ENCODE assay signal across 23 mouse cellular contexts in the genomic region with DNA sequence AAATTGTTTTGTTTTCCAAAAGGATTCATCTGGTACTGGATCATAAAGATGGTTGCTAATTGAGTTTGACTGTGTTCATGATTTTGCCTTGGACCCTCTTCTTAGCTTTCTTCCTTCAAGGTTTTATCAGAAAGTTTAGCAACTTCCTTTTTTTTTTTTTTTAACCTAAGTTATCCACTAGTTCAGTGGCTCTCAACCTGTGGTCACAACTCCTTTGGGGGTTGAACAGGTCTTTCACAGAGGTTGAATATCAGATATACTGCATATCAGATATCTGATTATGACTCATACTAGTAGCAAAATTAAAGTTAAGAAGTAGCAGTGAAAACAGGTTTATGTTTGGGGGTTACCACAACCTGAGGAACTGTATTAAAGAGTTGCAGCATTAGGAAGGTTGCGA.
"Had no signal": no experiment of that assay in that cellular context is flagged by ENCODE, and none has a peak within 500 bp of the region (broad histone marks: within the 10 kb centered on the region; RNA-seq: fewer than 3 reads in every experiment).

No protein-coding gene starts in this region.

- H3K4me3 ChIP-seq: layer of hippocampus, adult 2 months; limb, embryonic 10.5 days; limb, embryonic 13.5 days; liver, embryonic 12.5 days; liver, embryonic 15.5 days; lung, embryonic 15.5 days; megakaryocyte, embryonic 14.5 days; midbrain, embryonic 10.5 days; midbrain, embryonic 13.5 days; myocyte; stomach, embryonic 15.5 days had no signal

- H3K27me3 ChIP-seq: limb, embryonic 13.5 days; liver, embryonic 12.5 days; liver, embryonic 15.5 days; lung, embryonic 15.5 days; megakaryocyte, embryonic 14.5 days; midbrain, embryonic 13.5 days; stomach, embryonic 15.5 days had no signal

- H3K4me1 ChIP-seq: limb, embryonic 10.5 days; limb, embryonic 13.5 days; liver, embryonic 12.5 days; liver, embryonic 15.5 days; lung, embryonic 15.5 days; megakaryocyte, embryonic 14.5 days; midbrain, embryonic 10.5 days; midbrain, embryonic 13.5 days; stomach, embryonic 15.5 days had no signal

- ATAC-seq: liver, embryonic 12.5 days; midbrain, embryonic 13.5 days; midbrain, embryonic 16.5 days had no signal

- H3K36me3 ChIP-seq: limb, embryonic 10.5 days; limb, embryonic 13.5 days; liver, embryonic 12.5 days; liver, embryonic 15.5 days; lung, embryonic 15.5 days; midbrain, embryonic 10.5 days; stomach, embryonic 15.5 days had no signal

- H3K9me3 ChIP-seq: limb, embryonic 10.5 days; limb, embryonic 13.5 days; liver, embryonic 12.5 days; liver, embryonic 15.5 days; lung, embryonic 15.5 days; megakaryocyte, embryonic 14.5 days; midbrain, embryonic 10.5 days; midbrain, embryonic 13.5 days; stomach, embryonic 15.5 days had no signal

- H3K27ac ChIP-seq: kidney, postnatal 0 days; layer of hippocampus, adult 2 months; limb, embryonic 10.5 days; limb, embryonic 13.5 days; liver, embryonic 12.5 days; liver, embryonic 15.5 days; lung, embryonic 15.5 days; midbrain, embryonic 10.5 days; midbrain, embryonic 13.5 days; stomach, embryonic 15.5 days had no signal

- DNase-seq: kidney, adult 18-20 months; kidney, postnatal 25 days; layer of hippocampus, adult 9-11 months; liver; lung, adult 18-20 months; lung, postnatal 10 days; lung, postnatal 4 days; right cerebral cortex, postnatal 4 days; thymus, adult 18-20 months; thymus, postnatal 36 days had no signal

- H3K4me2 ChIP-seq: limb, embryonic 13.5 days; liver, embryonic 12.5 days; liver, embryonic 15.5 days; lung, embryonic 15.5 days; midbrain, embryonic 13.5 days; stomach, embryonic 15.5 days had no signal

- H3K9ac ChIP-seq: limb, embryonic 13.5 days; liver, embryonic 12.5 days; liver, embryonic 15.5 days; lung, embryonic 15.5 days; midbrain, embryonic 13.5 days; stomach, embryonic 15.5 days had no signal
